Mouse (Mus musculus) c-Kit-negative CD71-positive TER-119-positive erythroid progenitor cells, embryonic 14.5 days (primary cell): ENCODE data around the gene Samd11.

ENCODE experiments used
- DNase-seq: peaks from one replicate; pipeline ENCODE4 v3.0.0-alpha.2; 2013; ENCODE audit warnings: low read depth, low spot score

Samd11 gene

DNA sequence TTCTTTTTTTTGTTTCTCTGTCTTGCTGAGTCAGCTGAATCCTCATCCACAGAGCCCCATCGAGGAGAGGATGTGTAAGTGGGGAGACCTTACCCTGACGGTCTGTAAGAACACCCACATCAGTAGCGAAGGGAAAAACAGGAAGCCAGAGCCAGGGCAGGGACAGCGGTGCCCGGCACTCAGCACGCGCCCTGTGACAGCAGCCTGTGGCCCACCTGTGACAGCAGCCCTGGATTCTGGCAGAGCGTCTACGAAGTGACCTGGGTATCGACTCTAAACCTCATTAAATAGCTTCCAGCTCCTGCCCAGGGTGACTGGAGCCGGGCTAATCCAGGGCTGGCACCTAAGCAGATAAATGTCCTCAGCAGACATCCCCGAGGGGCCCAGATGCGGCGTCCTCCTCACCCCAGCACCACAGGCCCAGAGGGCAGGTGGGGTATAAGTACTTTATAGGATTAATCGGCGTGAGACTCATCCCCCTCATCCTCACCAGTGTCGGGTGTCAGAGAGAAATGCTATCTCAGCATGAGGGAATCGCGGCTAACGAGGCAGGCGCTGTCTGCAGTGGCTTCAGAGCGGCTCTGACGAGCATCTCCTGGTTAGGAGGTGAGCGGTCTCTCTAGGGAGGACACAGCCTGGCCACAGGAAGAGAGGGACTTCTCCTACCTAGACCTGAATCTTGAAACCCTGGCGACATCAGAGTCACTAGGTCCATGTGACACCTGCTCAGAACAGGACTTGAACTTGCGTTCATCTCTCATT is at the start of gene Samd11:
Samd11 (minus strand) TSS at position 580 of the 762 bp plus-strand sequence.
- DNase-seq, result peak; percentile 47

DNA sequence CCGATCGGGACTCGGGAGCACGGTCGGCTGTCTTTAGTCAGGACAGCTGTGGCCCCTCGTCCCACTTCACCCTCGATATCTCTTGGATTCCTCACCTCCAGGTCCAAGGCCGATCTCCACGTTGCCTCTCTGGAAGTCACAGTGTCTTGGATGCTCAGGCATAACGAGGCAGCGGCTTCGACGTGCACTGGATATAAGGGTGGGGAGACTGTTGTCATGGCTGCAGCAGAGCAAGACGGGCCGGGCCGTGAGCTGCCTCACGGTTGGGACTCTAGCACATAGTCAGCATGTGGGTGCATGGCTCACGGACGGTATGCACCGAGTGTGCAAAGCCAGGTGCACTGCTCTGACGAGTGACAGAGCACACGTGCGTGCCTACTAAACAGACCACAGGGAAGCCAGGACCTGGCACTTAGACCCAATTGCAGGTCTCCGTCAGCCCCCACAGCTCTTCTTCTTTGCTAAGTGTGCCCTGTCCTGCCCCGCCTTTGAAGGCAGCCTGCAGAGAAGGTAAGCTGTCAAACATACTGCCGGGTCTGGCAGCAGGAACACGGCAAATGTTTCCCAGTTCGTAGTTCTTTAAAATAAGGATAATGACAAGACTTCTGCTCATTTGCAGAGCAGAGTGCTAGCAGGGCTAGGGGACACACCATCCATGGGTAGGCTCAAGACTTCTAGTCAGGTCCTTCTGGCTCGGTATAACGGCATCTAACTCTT is 938 bp downstream of the Samd11 start:
- DNase-seq, result peak; percentile 64

DNA sequence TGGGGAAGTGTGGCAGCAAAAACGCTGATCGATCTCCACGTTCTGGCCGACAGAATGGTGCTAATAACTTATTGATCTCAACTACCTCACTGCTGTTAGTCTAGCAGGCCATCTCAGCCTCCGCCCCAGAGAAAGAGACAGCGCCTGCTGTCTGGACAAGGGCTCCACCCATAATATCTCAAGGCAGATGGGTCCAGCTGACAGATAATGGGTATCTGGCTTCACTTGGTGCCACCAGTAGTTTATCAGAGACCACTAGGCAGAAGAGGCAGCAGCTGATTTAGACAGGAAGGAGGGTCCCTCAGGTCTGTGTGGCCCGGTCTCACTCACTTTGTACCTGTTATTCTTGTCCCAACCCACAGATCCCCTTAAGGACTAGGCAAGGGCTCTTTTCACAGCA is 2.4 kb downstream of the Samd11 start:
- peak; percentile 67 for DNase-seq

DNA sequence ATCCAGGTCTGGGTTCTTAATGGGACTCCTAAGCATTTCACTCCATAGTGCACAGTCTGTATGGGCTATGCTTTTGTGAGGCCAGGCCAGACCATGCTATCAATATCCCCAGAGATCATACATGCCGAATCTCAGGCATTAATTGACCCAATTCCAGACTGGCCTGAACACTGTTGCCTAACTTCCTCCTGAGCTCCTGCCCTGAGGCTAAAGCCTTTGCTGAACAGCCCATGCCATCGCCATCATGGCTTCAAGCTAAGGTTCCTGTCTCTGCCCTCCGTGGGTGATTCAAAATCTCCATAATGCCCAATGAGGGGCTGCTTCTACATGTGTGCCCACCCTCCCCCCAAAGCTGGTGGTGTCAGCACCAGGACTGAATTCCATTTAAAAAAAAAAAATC is 2.8 kb downstream of the Samd11 start:
- no peak for DNase-seq

DNA sequence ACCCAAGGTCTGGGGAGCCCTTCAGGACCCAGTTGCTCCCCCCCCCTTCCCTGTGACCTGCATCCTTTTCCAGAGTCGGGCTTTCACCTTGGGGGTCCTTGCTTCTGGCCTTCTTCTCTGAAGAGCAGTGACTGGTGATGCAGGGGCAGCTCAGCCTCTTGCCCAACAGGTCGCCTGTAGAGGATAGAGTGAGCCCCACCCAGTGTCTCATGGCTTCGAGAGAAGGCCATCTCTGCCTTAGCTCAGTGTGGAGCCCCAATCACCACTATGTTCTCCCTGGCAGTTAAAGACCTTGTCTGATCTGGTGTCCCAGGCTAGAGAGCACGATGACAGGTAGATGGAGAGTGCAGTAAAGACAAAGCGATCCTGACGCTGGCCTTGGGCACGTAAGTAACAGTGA is 3.3 kb downstream of the Samd11 start:
- DNase-seq, result no peak

DNA sequence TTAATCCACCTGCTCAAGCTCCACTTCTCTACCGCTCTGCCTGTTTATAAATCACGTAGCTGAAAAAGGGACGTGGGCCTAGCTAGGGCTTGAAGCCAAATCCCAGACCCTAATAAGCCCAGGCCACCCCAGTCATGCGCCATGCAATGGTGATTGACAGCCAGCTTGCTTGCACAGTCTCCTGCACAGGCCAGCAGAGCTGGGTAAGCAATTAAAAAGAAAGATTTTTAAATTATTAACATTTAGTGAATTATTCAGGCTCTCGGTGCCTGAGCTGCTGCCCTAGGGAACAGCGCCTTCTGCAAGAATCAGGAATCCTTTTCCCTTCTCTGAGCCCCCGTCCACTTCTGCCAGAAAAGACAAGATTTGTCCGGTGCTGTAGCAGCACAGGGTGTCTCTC is 4.4 kb downstream of the Samd11 start:
- DNase-seq, result no peak

DNA sequence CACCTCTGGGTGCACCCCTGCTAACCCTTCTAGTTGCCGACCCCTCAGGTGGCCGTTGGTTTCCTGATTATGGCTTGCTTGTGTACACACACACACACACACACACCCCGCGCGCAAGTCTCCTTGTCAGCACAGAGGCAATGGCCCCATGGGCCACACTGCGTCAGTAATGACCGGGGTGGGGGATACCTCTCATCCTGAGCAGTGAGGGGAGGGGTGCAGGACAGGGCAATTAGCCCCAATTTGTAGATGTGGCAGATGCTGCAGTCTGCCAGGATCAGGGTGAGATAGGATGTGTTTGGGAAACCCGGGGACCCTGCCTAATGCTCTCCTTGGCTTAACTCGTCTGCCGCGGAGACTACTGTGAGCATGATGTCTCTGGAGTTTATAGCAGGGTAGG is 5.9 kb downstream of the Samd11 start:
- no peak for DNase-seq

DNA sequence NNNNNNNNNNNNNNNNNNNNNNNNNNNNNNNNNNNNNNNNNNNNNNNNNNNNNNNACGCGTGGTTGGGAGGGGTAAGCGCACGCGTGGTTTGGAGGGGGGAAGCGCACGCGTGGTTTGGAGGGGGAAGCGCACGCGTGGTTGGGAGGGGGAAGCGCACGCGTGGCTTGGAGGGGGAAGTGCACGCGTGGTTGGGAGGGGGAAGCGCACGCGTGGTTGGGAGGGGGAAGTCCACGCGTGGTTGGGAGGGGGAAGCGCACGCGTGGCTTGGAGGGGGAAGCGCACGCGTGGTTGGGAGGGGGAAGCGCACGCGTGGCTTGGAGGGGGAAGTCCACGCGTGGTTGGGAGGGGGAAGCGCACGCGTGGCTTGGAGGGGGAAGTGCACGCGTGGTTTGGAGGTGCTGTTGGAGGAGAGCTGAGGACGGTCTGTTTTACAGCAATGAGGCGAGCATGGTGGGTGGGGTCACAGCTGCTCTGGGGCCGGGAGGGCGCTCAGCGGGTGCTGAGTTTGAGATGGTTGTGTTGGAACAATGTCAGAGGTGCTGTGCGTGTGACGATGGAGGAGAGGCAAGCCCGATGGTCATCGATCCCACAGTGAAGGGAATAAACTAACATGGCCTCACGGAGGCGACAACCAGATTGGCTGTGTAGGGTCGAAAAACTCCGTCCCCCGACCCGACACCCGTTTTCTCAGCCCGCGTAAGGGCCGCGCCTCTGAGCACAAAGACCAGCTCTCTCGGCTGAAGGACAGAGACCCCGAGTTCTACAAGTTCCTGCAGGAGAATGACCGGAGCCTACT is 18.6 kb downstream of the Samd11 start:
- DNase-seq, result no peak

DNA sequence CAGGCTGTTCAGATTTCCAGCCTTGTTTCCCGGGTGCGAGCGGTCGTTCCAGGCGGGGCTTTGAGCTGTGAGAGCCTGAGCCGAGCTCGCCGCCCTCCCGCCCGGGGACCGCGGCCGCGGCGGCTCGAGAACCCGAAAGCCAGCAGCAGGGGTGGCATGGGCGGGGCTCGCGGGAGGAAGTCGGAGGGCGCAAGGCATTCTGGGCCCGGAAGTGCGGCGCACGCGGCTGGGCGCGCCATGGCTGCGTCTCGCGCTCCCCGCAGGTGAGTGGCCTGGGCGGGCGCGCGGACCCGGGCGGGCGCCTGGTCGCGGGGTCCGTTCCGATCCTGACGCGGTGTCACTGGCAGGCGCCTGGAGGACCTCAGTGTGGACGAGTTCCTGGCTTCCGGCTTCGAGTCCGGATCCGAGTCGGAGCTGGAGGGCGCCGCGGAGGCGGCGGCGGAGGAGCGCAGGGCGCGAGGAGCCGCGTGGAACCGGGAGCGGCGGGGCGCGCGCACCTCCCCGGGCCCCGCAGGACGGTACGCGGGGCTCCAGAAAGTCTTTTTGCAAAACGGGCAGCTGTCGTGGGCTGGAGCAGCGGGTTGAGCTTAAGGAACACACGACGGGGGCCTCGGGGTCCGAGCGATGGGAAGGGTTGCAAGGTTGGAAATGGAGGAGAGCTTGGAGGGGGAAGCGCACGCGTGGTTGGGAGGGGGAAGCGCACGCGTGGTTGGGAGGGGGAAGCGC is 19.5 kb downstream of the Samd11 start, which contains the start of gene Noc2l:
Noc2l (plus strand) TSS at position 203 of the 726 bp plus-strand sequence.
- peak; percentile 79 for DNase-seq

DNA sequence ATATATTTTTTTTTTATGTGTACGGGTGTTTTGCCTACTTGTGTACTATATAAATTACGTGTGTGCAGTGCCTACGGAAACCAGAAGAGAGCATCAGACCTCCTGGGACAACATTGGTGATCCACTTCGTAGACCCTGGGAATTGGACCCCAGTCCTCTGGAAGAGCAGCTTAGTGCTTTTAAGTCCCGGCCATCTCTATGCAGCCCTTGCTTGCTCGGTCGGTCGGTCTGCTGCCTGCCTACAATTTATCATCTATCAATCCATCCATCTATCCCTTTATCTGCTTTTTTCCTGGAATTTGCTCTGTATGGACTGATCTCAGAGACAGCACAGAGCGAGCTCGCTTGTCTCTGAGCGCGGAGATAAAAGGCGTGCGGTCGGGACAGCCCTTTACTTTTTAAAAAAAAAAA is 20.1 kb downstream of the Samd11 start:
- no peak for DNase-seq

DNA sequence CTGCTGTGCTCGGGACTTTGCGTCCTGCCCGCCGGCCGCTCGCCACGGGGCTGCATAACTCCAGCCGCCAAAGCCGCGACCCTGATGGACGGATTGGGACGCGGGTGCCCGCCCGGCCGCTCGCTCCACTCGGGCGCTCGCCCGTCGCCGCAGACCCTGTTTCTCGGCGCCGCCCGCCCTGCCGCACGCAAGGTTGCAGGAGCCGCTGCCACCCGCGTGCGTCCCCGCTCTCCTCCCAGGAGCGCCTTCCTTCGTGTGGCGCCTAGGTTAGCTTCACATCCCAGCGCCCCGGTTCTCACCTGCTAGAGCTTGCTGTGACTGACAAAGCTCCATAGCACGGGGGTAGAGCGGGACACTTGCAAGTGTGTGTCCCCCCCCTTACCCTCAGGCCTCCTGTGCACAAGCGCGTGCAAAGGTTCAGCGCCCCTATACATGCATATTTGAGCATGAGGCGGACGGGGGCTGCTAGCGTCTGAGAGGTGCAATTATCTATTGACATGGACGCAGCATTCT is 20.7 kb downstream of the Samd11 start, which contains the start of gene Plekhn1:
Plekhn1 (minus strand) TSS at position 157 of the 513 bp plus-strand sequence.
- no peak for DNase-seq

DNA sequence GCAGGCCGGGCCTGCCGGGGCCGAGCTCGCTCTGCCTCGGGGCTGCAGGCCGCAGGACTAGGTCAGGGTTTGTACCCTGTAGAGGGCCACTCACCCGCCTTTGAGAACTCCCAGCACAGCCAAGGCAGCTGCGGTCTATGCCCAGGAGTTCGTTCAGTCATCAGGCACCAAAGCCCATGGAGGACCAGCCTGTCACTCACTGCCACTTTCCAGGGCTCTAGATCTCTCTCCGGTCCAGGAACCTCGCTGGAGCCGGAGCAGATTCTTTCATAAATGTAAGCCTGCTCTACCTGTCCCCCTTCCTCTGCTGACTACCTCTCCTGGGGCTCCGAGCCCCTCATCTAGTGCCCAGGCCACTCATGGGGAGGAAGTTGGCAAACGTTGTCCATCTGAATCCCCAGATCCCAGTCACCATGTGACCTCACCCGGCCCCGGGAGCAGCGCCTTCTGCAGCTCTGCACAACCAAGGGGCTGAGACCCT is 21.4 kb downstream of the Samd11 start:
- no peak for DNase-seq

DNA sequence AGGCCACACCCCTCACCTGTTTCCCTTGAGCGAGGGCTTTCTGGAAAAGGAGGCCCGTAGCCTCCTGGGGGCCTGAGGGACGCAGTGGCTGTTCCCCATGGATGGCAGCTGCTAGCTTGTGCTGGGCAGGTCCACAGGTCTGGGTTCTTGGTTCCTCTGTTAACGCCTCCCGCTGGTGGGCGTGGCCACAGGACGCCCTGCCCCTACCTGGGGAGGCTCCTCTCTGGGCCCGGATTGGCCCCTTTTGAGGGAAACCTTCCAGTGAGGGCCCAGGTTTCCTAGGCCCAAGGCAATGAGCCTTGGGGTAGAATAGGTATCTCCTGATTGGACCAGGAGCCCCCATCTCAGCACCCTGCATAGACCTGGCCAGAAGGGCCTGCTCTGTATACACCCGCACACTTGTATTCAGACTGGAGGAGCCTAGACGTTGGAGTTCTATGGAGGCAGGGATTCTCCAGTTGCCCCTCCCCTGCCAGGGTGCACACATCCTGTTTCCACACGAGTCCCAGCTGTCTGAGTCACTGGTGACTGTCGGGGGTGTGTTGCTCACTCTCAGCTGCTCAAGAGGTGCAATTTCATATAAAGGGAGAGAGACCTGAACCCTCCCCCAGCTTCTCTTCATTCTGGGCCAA is 26.9 kb downstream of the Samd11 start:
- no peak for DNase-seq

DNA sequence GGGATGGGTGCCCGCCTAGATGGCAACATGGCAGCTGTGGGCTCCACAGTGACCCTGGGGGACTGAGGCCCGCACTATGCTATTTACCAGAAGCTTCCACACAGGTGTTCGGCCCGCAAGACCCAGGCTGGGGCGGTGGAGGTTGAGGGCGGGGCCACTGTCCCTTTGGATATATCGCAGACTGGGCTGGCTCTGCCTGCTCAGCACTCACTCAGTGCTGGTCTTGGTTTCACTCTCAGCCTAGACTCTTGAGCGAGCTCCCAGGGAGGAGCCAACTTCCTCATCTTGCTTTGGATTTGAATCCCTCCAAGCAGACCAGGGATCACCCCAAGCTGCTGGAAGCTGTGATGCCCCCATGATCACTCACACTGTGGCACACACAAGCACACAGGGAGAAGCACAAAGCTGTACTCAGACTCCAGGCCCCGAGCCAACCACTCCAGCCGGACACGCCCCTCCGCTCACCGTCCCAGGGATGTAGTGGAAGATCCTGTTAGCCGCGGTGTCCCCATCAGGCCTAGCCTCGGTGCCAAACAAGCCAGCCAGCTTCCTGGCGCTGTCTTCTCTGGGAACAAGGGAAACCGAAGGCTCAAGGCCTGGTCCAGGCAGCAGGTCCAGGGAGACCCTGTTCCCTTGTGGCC is 27.6 kb downstream of the Samd11 start:
- DNase-seq, result no peak

DNA sequence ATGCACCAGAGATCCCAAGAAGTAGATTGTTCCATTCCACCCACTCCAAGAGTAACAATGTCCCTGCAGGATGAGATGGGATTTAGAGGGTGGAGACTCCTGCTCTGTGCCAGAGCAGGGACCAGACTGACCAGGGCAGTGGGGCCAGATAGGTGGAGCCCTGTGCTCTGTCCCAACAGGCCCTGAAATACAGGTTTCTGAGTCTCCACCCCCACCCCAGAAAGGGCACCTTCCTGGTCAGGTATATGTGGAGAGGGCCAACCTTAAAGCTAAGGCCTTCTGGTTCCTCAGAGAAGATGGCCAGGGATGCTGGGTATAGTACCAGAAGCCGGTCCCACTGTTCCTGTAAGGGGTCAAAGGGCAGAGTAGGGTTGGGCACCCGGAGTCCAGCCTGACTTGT is 31.2 kb downstream of the Samd11 start:
- DNase-seq, result no peak

DNA sequence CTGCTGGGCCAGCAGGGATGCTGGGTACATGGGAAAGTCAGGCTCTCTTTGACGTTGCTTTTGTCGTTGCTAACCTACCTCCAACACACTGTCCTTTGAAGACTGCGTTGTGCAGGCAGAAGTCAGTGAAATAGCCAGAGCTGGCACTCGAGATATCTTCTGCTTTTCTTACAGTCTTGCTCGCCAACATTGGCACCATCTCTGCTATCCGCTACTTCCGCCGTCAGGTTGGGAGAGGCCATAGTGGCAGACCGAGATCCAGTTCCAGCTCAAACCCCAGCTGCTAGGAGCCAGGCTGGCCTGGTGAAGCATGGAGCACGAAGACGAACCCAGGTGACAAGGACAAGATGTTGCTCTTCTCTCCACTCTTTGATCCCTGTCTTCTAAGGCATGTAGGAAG is 35.5 kb downstream of the Samd11 start:
- no peak for DNase-seq

DNA sequence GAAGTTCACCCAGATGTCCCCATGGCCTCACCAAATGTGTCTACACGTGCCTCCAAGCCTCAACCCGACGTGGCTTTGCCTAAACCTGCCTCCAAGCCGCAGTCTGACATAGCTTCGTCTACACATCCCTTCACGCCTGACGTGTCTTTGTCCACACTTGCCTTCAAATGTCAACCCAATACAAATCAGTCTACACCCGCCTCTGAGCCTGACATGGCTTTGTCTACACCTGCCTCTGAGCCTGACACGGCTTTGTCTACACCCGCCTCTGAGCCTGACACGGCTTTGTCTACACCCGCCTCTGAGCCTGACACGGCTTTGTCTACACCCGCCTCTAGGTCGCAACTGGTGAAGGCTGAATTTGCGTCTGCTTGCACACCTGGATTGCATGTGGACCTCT is 37.6 kb downstream of the Samd11 start:
- no peak for DNase-seq

DNA sequence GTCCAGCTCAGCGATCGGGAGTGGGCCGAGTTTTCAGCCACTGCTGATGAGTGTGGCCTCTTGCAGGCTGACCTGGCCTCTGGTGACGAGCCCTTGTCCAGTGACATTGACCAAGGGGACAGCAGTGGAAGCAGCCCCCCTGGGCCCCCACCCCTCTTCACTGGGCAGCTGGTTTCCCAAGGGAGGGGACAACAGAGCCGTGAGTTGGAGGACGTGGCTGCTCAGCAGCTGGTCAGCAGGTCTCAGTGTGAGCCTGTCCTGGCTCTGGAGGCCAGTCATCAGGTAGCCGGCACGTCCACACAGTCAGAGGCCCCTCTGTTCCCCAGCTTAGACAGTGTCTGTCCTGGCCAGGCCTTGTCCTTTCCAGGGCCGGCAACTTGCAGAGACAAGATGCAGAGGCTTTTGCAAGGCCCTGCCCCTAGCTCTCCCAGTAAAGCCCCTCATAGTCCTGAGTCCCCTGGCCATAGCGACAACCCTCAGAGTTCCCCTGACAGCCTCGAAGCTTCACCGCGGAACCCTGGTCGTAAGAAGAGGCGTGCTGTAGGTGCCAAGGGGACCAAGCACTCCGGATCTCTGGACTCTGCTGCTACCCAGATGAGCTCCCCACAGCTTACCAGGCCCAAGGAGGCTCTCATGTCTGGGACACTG is 38.3 kb downstream of the Samd11 start:
- no peak for DNase-seq

DNA sequence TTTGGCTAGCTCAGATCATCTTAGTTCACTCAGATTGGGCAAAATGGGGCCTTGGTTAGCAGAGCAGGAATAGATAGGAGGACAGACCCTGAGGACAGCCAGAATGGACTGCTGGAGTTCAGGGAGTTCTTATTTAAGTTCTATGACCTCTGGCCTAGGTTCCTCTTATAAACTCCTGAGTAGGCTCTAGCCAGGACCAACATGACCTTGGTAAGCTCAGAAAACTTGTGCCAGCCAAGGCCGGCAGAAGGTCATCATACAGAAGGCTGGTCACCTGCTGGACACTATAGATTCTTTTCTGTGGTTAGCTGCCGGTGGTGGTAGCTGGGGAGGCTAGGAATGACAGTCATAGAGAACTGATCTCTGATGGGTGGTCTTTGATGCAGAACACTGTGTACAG is 39.3 kb downstream of the Samd11 start:
- no peak for DNase-seq

DNA sequence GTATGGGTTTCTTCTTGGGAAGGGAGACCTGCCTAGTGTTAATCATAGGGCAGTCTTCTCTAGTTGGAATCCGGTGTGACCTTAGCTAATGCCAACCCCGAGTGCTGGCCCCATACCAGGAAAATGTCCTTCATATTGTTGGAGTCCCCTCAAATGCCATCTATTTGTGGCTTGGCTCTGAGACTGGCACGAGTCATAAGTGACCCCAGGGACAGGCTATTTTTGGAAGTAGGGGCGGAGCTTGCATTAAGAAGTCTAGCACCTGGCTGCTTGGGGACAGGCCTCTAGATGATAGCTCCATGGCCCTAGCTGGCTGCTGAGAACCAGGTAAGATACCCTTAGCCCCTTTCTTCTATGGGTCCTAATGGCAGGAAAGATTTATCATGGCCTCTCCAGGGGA is 39.8 kb downstream of the Samd11 start, which contains the start of gene Perm1:
Perm1 (plus strand) TSS at position 220 of the 400 bp plus-strand sequence.
- DNase-seq, result no peak
